Comparison of ENCODE assay signal across 26 mouse cellular contexts in genomic region chr6:38755188-38755587, GRCm38 (mm10).
DNase-seq lines count a peak whose midpoint lies in the region; ATAC-seq and TF ChIP-seq lines count a peak whose summit lies in the region.
"Had no signal": no experiment of that assay in that cellular context is flagged by ENCODE, and none has a peak within 500 bp of the region (broad histone marks: within the 10 kb centered on the region; RNA-seq: fewer than 3 reads in every experiment).

No protein-coding gene starts in this region.

- 0 out of 2 replicates have a peak, but pooled peaks cover 2% of the 10 kb centered on the region for H3K36me3 ChIP-seq in midbrain, postnatal 0 days (ENCODE audit: insufficient read depth, low read length)
- H3K36me3 ChIP-seq: embryonic facial prominence, embryonic 13.5 days; hindbrain, embryonic 13.5 days; neural tube, embryonic 15.5 days had no signal

- H3K9ac ChIP-seq in midbrain, postnatal 0 days (replicated peaks; ENCODE audit: low read length, poor library complexity, severe bottlenecking), result no peak overlapping the region
- H3K9ac ChIP-seq: embryonic facial prominence, embryonic 13.5 days; forebrain, embryonic 13.5 days; hindbrain, embryonic 13.5 days; liver, postnatal 0 days; neural tube, embryonic 15.5 days had no signal

- no peaks in the 10 kb centered on the region for H3K27me3 ChIP-seq in midbrain, postnatal 0 days (ENCODE audit: insufficient read depth, low read length)
- H3K27me3 ChIP-seq: embryonic facial prominence, embryonic 13.5 days; forebrain, embryonic 13.5 days; hindbrain, embryonic 13.5 days; neural tube, embryonic 15.5 days had no signal

- WGBS in midbrain, postnatal 0 days, result 87% methylated on average over 2 of the region's 2 CpGs

- H3K27ac ChIP-seq in midbrain, postnatal 0 days (ENCODE audit: low read depth, low read length), result no peak overlapping the region
- H3K27ac ChIP-seq: embryonic facial prominence, embryonic 13.5 days; forebrain, embryonic 13.5 days; hindbrain, embryonic 13.5 days; limb, embryonic 10.5 days; midbrain, embryonic 10.5 days; neural tube, embryonic 15.5 days had no signal

- peak; percentile 57 for DNase-seq in adrenal gland, postnatal 14 days
- no peak for DNase-seq in adrenal gland, postnatal 4 days (ENCODE audit: low spot score in 2 of 2)
- peak; percentile 65 to 76 for DNase-seq in heart, adult 18-20 months
- no peak for DNase-seq in heart, postnatal 14 days
- peak; percentile 24 for DNase-seq in kidney, adult 11 months
- DNase-seq in kidney, postnatal 4 days, result no peak
- peak; percentile 59 for DNase-seq in gonadal fat pad, adult 2 months (ENCODE audit: low read depth)
- DNase-seq in midbrain, postnatal 0 days (ENCODE audit: low spot score), result no peak
- DNase-seq: cerebellum, adult 18-20 months; cerebellum, postnatal 36 days; embryo, embryonic 11 days; kidney, adult 18-20 months; kidney, postnatal 10 days; liver, postnatal 0 days; right cerebral cortex, adult 18-20 months; right cerebral cortex, postnatal 4 days; thymus, postnatal 25 days had no signal

- 0 out of 2 replicates have a peak, but pooled peaks cover 5% of the 10 kb centered on the region for H3K4me1 ChIP-seq in midbrain, postnatal 0 days (ENCODE audit: insufficient read depth, low read length)
- H3K4me1 ChIP-seq: limb, embryonic 10.5 days had no signal

- no peak for TF ChIP-seq CTCF in midbrain, postnatal 0 days (IDR thresholded peaks at IDR 0.05)

- no peak overlapping the region for H3K4me3 ChIP-seq in midbrain, postnatal 0 days (ENCODE audit: low read depth, low read length)
- H3K4me3 ChIP-seq: embryonic facial prominence, embryonic 13.5 days; erythroblast, embryonic 14.5 days; forebrain, embryonic 13.5 days; hindbrain, embryonic 13.5 days; limb, embryonic 10.5 days; midbrain, embryonic 10.5 days; neural tube, embryonic 15.5 days had no signal

- ATAC-seq in midbrain, postnatal 0 days (ENCODE audit: low FRiP score), result no peak
- ATAC-seq: forebrain, embryonic 13.5 days; liver, postnatal 0 days; lung, postnatal 0 days had no signal

- no peak overlapping the region for H3K4me2 ChIP-seq in midbrain, postnatal 0 days (ENCODE audit: low read depth, low read length, poor library complexity, severe bottlenecking)
- H3K4me2 ChIP-seq: embryonic facial prominence, embryonic 13.5 days; forebrain, embryonic 13.5 days; hindbrain, embryonic 13.5 days; liver, embryonic 11.5 days; neural tube, embryonic 15.5 days had no signal

- no peaks in the 10 kb centered on the region for H3K9me3 ChIP-seq in midbrain, postnatal 0 days (ENCODE audit: low read length)
- H3K9me3 ChIP-seq: embryonic facial prominence, embryonic 13.5 days; forebrain, embryonic 13.5 days; hindbrain, embryonic 13.5 days; limb, embryonic 10.5 days; midbrain, embryonic 10.5 days; neural tube, embryonic 15.5 days had no signal

- intact Hi-C loops in heart, postnatal 14 days (cut with DNase I), result loop anchor here (5.0 kb wide), 1 partner anchor 117 kb away; no protein-coding TSS in a partner anchor

Comparison
In these comparisons a context has a peak if more than half of its experiments do, and no peak if none do; other contexts are left out.
1. DNase-seq: peak in adrenal gland, postnatal 14 days (single experiment), heart, adult 18-20 months (2 of 2), kidney, adult 11 months (single experiment) and gonadal fat pad, adult 2 months (single experiment); none in adrenal gland, postnatal 4 days (0 of 2), heart, postnatal 14 days (0 of 2), kidney, postnatal 4 days (0 of 2) and midbrain, postnatal 0 days (single experiment).